Mouse (Mus musculus) forebrain, embryonic 13.5 days (tissue): ENCODE results near the gene Ehd3. TPM values are rescaled to one million over a fixed set of nuclear protein-coding genes. Genes with fewer than 3 reads are reported as not detected.

Experiments
- ATAC-seq: fragments of 200-750 bp; cut with Nextera tagmentation; 2 replicates; pipeline ENCODE4 v1.8.0; 2017
- H3K27ac ChIP-seq: fragments of 300-500 bp; sonication (generic); 2 replicates; pipeline ENCODE4 v1.5.1; 2015; ENCODE audit warnings: inconsistent platforms, mild to moderate bottlenecking, moderate library complexity
- H3K27me3 ChIP-seq: fragments of 300-500 bp; sonication (generic); 2 replicates; pipeline ENCODE4 v1.6.1; 2015; ENCODE audit warnings: mild to moderate bottlenecking, inconsistent platforms
- H3K36me3 ChIP-seq: fragments of 300-500 bp; sonication (generic); 2 replicates; pipeline ENCODE4 v1.6.1; 2015; ENCODE audit warnings: mild to moderate bottlenecking, inconsistent platforms; ENCODE audit not compliant: poor library complexity, severe bottlenecking
- H3K4me1 ChIP-seq: fragments of 300-500 bp; sonication (generic); 2 replicates; pipeline ENCODE4 v1.6.1; 2015; ENCODE audit warnings: inconsistent platforms
- H3K4me2 ChIP-seq: fragments of 300-500 bp; sonication (generic); 2 replicates; pipeline ENCODE4 v1.6.1; 2015; ENCODE audit warnings: inconsistent platforms, mild to moderate bottlenecking, moderate library complexity
- H3K4me3 ChIP-seq: fragments of 300-500 bp; sonication (generic); 2 replicates; pipeline ENCODE4 v1.5.1; 2015; ENCODE audit warnings: mild to moderate bottlenecking, inconsistent platforms
- H3K9ac ChIP-seq: fragments of 300-500 bp; sonication (generic); 2 replicates; pipeline ENCODE4 v1.6.1; 2015; ENCODE audit warnings: mild to moderate bottlenecking, inconsistent platforms
- H3K9me3 ChIP-seq: fragments of 300-500 bp; sonication (generic); replicated peaks from 2 replicates; pipeline ENCODE4 v1.6.1; 2016; ENCODE audit warnings: inconsistent platforms
- WGBS: fragments of 180-500 bp; shearing (Covaris S2); methylation state at CpG from one replicate; pipeline ENCODE4 v1.1.7; 2015; 5-methylcytosine and 5-hydroxymethylcytosine counted together
- polyA plus RNA-seq: library from polyadenylated mRNA; unstranded; fragments of >200 nt; fragmentation: Nextera tagmentation; extraction: Ambion mirVana; gene quantifications from 2 replicates; pipeline ENCODE4 v1.2.1, GENCODE M21; 2015

Ehd3 gene
- polyA plus RNA-seq, 1 experiment from 2014 or later: 6.4 TPM

- no peak for ATAC-seq
Measured at GRCm38 (mm10) chr17:73869008-73869685, 65.2 kb downstream of the Ehd3 start.

GRCm38 (mm10) chr17:73870956-73871605 lies 67.1 kb downstream of the Ehd3 start:
- no peak overlapping the region for H3K4me3 ChIP-seq
- H3K27me3 ChIP-seq: no peaks in the 10 kb centered on the region
- H3K4me2 ChIP-seq: no peak overlapping the region
- no peaks in the 10 kb centered on the region for H3K4me1 ChIP-seq
- ATAC-seq: no peak
- no peaks in the 10 kb centered on the region for H3K36me3 ChIP-seq
- no peak overlapping the region for H3K9ac ChIP-seq
- H3K27ac ChIP-seq: no peak overlapping the region
- 92% methylated on average over 14 of the region's 14 CpGs for WGBS
- no peaks in the 10 kb centered on the region for H3K9me3 ChIP-seq

More at GRCm38 (mm10) chr17:73869008-73869685, 65.2 kb downstream of the Ehd3 start:
- no peak overlapping the region for H3K4me2 ChIP-seq
- no peaks in the 10 kb centered on the region for H3K9me3 ChIP-seq
- no peak overlapping the region for H3K9ac ChIP-seq
- no peak overlapping the region for H3K27ac ChIP-seq
- H3K4me1 ChIP-seq: no peaks in the 10 kb centered on the region
- WGBS: 88% methylated on average over 9 of the region's 9 CpGs
- no peaks in the 10 kb centered on the region for H3K36me3 ChIP-seq
- no peak overlapping the region for H3K4me3 ChIP-seq
- no peaks in the 10 kb centered on the region for H3K27me3 ChIP-seq

GRCm38 (mm10) chr17:73875268-73875667 lies 71.3 kb downstream of the Ehd3 start:
- no peak overlapping the region for H3K9ac ChIP-seq
- WGBS: 88% methylated on average over 4 of the region's 4 CpGs
- no peak for ATAC-seq
- no peak overlapping the region for H3K4me3 ChIP-seq
- no peaks in the 10 kb centered on the region for H3K27me3 ChIP-seq
- H3K4me2 ChIP-seq: no peak overlapping the region
- no peaks in the 10 kb centered on the region for H3K9me3 ChIP-seq
- no peak overlapping the region for H3K27ac ChIP-seq
- H3K36me3 ChIP-seq: no peaks in the 10 kb centered on the region
- H3K4me1 ChIP-seq: peaks cover 7% of the 10 kb centered on the region

GRCm38 (mm10) chr17:73875674-73876073 lies 71.7 kb downstream of the Ehd3 start:
- no peaks in the 10 kb centered on the region for H3K27me3 ChIP-seq
- no peak overlapping the region for H3K4me3 ChIP-seq
- 94% methylated on average over 7 of the region's 7 CpGs for WGBS
- H3K36me3 ChIP-seq: no peaks in the 10 kb centered on the region
- H3K9me3 ChIP-seq: no peaks in the 10 kb centered on the region
- no peak overlapping the region for H3K9ac ChIP-seq
- H3K27ac ChIP-seq: no peak overlapping the region
- no peak for ATAC-seq
- no peak overlapping the region for H3K4me2 ChIP-seq
- H3K4me1 ChIP-seq: peaks cover 7% of the 10 kb centered on the region

GRCm38 (mm10) chr17:73879262-73879916 lies 75.5 kb downstream of the Ehd3 start:
- H3K9ac ChIP-seq: no peak overlapping the region
- H3K9me3 ChIP-seq: no peaks in the 10 kb centered on the region
- peak; percentile 61; the same call in 1 of the 2 replicates for ATAC-seq
- H3K4me1 ChIP-seq: peaks cover 7% of the 10 kb centered on the region
- no peak overlapping the region for H3K4me2 ChIP-seq
- H3K27me3 ChIP-seq: no peaks in the 10 kb centered on the region
- no peak overlapping the region for H3K4me3 ChIP-seq
- WGBS: 88% methylated on average over 10 of the region's 10 CpGs
- H3K36me3 ChIP-seq: no peaks in the 10 kb centered on the region
- H3K27ac ChIP-seq: no peak overlapping the region

- Histone ChIP-seq H3K4me1 (peaks cover 7% of the 10 kb centered on the region), H3K4me2 (no peak overlapping the region), H3K4me3 (no peak overlapping the region), H3K9ac (no peak overlapping the region), H3K27ac (no peak overlapping the region), H3K9me3 (no peaks in the 10 kb centered on the region), H3K27me3 (no peaks in the 10 kb centered on the region), H3K36me3 (no peaks in the 10 kb centered on the region)
- ATAC-seq: no peak
- 87% methylated on average over 6 of the region's 6 CpGs for WGBS
Measured at GRCm38 (mm10) chr17:73880286-73880685, 76.4 kb downstream of the Ehd3 start.

GRCm38 (mm10) chr17:73881295-73881694 lies 77.4 kb downstream of the Ehd3 start:
- Histone ChIP-seq H3K4me2 (no peak overlapping the region), H3K9ac (no peak overlapping the region), H3K4me1 (peaks cover 7% of the 10 kb centered on the region), H3K27ac (no peak overlapping the region), H3K4me3 (no peak overlapping the region), H3K36me3 (no peaks in the 10 kb centered on the region), H3K9me3 (no peaks in the 10 kb centered on the region), H3K27me3 (no peaks in the 10 kb centered on the region)
- ATAC-seq: no peak
- WGBS: 80% methylated on average over 6 of the region's 6 CpGs

Other genes with a start within 250 kb of the Ehd3 start
- 6.4 and 8.8 TPM in 2 replicates for gene Galnt14, start 93.7 kb upstream of the Ehd3 start, polyA plus RNA-seq
- 0.06 and 0.14 TPM in 2 replicates for gene Xdh, start 146.1 kb downstream of the Ehd3 start, polyA plus RNA-seq
- gene Srd5a2, start 243.8 kb downstream of the Ehd3 start, polyA plus RNA-seq: not detected in 2 replicates